Mouse (Mus musculus): ENCODE data around the gene Slc22a21. TPM values are rescaled to one million over a fixed set of nuclear protein-coding genes. Genes with fewer than 3 reads are reported as not detected.

Gene Slc22a21
- not detected in 2 replicates for polyA plus RNA-seq (2012; ENCODE audit: insufficient read depth, insufficient read length, low replicate concordance, missing spikeins)

GRCm38 (mm10) chr11:53979788-53980621 is at the start of gene Slc22a21:
Gene Slc22a21 (minus strand): TSS chr11:53980332.
- WGBS = 3% methylated on average over 73 of the region's 73 CpGs
- TF ChIP-seq CTCF (IDR thresholded peaks at IDR 0.05; ENCODE audit: insufficient read depth, low read depth, low read length) (no peak), POLR2A (IDR thresholded peaks at IDR 0.05; ENCODE audit: insufficient read depth, low read depth, low read length) (no peak)
- peaks cover 9% of the 10 kb centered on the region for H3K4me1 ChIP-seq (ENCODE audit: control insufficient read depth, insufficient read depth, low read length)
- peak within 1 kb of the TSS; percentile 77 for H3K4me3 ChIP-seq (ENCODE audit: insufficient read depth, low read depth, low read length)
- H3K27ac ChIP-seq (ENCODE audit: insufficient read depth, low read depth, low read length) = no peak within 1 kb of the TSS

DNA sequence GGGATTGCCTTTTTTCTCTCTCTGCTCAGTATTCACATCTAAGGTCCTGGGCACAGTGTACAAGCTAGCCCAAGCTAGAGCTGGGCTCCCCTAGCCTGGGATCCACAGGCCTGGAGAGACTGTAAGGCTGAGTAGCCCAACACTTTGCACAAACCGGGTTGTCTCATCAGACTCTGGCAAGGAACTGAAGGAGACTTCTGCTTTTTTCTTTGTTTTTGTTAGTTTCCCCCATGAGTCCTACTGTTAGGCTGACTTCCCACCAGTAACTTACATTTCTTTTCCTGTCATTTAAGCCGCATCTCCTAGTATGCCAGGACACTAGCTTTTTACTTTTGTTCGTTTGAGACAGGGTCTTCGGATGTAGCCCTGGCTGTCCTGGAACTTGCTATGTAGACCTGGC is 48.9 kb upstream of the Slc22a21 start:
- Histone ChIP-seq H3K27ac (ENCODE audit: insufficient read depth, low read depth, low read length) (no peak overlapping the region), H3K4me1 (ENCODE audit: control insufficient read depth, insufficient read depth, low read length) (peaks cover 15% of the 10 kb centered on the region), H3K4me3 (ENCODE audit: insufficient read depth, low read depth, low read length) (no peak overlapping the region)
- 86% methylated on average over 4 of the region's 4 CpGs for WGBS
- TF ChIP-seq POLR2A (IDR thresholded peaks at IDR 0.05; ENCODE audit: insufficient read depth, low read depth, low read length) (no peak), CTCF (IDR thresholded peaks at IDR 0.05; ENCODE audit: insufficient read depth, low read depth, low read length) (no peak)

GRCm38 (mm10) chr11:54028044-54028951 is 48.2 kb upstream of the Slc22a21 start, which contains the start of gene Slc22a4:
Gene Slc22a4 (minus strand): TSS chr11:54028090.
- Histone ChIP-seq H3K4me3 (ENCODE audit: insufficient read depth, low read depth, low read length) (peak within 1 kb of the TSS; percentile 52), H3K4me1 (ENCODE audit: control insufficient read depth, insufficient read depth, low read length) (peaks cover 15% of the 10 kb centered on the region), H3K27ac (ENCODE audit: insufficient read depth, low read depth, low read length) (no peak within 1 kb of the TSS)
- 8% methylated on average over 61 of the region's 61 CpGs for WGBS
- TF ChIP-seq POLR2A (IDR thresholded peaks at IDR 0.05; ENCODE audit: insufficient read depth, low read depth, low read length) (no peak), CTCF (IDR thresholded peaks at IDR 0.05; ENCODE audit: insufficient read depth, low read depth, low read length) (no peak)

- TF ChIP-seq POLR2A (IDR thresholded peaks at IDR 0.05; ENCODE audit: insufficient read depth, low read depth, low read length) (no peak), CTCF (IDR thresholded peaks at IDR 0.05; ENCODE audit: insufficient read depth, low read depth, low read length) (no peak)
- peak overlapping the region; percentile 52 for H3K4me3 ChIP-seq (ENCODE audit: insufficient read depth, low read depth, low read length)
- H3K4me1 ChIP-seq (ENCODE audit: control insufficient read depth, insufficient read depth, low read length) = peaks cover 15% of the 10 kb centered on the region
- WGBS = 28% methylated on average over 31 of the region's 31 CpGs
- H3K27ac ChIP-seq (ENCODE audit: insufficient read depth, low read depth, low read length) = no peak overlapping the region
These were observed 47.3 kb upstream of the Slc22a21 start for GRCm38 (mm10) chr11:54027131-54028043.

DNA sequence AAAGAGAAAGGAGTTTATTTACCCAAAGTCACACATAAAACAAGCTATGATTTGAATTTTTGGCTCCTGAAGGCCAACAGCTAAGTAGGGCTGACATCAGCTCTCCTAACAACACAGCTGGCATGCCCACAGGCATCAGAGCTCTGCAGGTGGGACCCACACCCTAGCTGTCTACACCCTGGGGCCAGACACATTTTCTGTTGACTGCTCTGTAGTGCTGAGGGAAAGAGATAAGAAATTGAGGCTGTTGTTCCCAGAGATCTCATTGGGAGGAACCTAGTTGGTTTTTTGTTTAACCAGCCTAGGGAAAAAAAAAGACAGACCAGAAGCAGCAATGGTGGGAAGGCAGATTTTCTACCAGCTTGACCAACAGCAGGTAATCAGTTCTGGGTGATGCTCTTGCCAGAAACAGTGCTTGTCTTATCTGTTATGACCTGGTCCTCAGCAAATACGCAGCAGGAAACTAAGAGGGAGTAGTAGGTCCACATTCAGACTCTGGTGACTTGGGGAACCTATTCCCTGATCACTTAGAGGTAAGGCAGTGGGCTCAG is 46.4 kb upstream of the Slc22a21 start:
- Histone ChIP-seq H3K4me3 (ENCODE audit: insufficient read depth, low read depth, low read length) (no peak overlapping the region), H3K27ac (ENCODE audit: insufficient read depth, low read depth, low read length) (no peak overlapping the region), H3K4me1 (ENCODE audit: control insufficient read depth, insufficient read depth, low read length) (peaks cover 15% of the 10 kb centered on the region)
- TF ChIP-seq POLR2A (IDR thresholded peaks at IDR 0.05; ENCODE audit: insufficient read depth, low read depth, low read length) (no peak), CTCF (IDR thresholded peaks at IDR 0.05; ENCODE audit: insufficient read depth, low read depth, low read length) (no peak)
- WGBS = 97% methylated on average over 1 of the region's 1 CpGs

- TF ChIP-seq CTCF (IDR thresholded peaks at IDR 0.05; ENCODE audit: insufficient read depth, low read depth, low read length) (no peak), POLR2A (IDR thresholded peaks at IDR 0.05; ENCODE audit: insufficient read depth, low read depth, low read length) (no peak)
- Histone ChIP-seq H3K27ac (ENCODE audit: insufficient read depth, low read depth, low read length) (no peak overlapping the region), H3K4me1 (ENCODE audit: control insufficient read depth, insufficient read depth, low read length) (peaks cover 4% of the 10 kb centered on the region; the same call in 1 of the 2 replicates), H3K4me3 (ENCODE audit: insufficient read depth, low read depth, low read length) (no peak overlapping the region)
- WGBS = 85% methylated on average over 5 of the region's 5 CpGs
These were observed 41.4 kb upstream of the Slc22a21 start for GRCm38 (mm10) chr11:54021396-54022093.

DNA sequence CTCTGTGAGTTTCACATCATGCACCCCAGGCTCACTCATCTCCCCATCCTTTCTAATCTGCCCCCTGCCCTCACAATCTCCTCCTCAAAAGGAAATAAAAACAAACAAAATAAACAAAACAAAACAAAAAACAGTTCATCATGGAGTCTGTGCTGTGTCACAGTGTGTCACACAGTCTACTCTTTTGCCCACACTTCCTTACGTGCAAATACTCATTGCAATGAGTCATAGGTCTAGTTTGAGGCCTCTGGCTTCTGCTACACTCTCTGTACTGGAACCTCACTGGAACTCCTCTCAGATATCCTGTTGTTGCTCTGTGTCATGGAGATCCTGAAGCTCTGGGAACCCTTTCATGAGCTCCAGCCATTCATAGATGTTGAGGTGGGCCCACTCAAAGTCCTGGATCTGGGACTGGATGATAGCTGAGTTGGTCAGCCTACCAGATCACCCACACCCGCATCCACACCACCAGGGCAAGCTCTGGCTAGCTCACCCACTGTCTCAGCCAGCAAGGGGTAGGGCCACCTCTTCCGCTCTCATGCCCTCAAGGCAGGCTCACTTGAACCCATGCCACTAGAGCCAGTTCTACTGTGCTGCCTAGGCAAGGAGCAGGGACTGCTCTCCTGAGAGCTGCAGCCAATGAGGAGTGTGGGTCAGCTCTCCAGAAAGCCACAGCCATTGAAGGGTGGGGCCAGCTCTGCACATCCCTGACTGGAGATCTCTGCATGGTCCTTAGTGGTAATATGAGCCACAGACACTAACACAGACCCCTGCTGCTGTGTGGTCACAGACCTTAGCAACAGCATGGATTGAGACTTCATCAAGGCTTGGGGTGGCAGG is 39.0 kb upstream of the Slc22a21 start:
- H3K4me3 ChIP-seq (ENCODE audit: insufficient read depth, low read depth, low read length) = no peak overlapping the region
- 72% methylated on average over 3 of the region's 3 CpGs for WGBS
- peaks cover 4% of the 10 kb centered on the region; the same call in 1 of the 2 replicates for H3K4me1 ChIP-seq (ENCODE audit: control insufficient read depth, insufficient read depth, low read length)
- H3K27ac ChIP-seq (ENCODE audit: insufficient read depth, low read depth, low read length) = no peak overlapping the region
- TF ChIP-seq POLR2A (IDR thresholded peaks at IDR 0.05; ENCODE audit: insufficient read depth, low read depth, low read length) = no peak
- TF ChIP-seq CTCF (IDR thresholded peaks at IDR 0.05; ENCODE audit: insufficient read depth, low read depth, low read length) = no peak

All from olfactory bulb, adult 2 months (tissue).